Mouse (Mus musculus) brain, adult 10 weeks (tissue): Measurements from ENCODE around the gene Scrn3. TPM values are rescaled to one million over a fixed set of nuclear protein-coding genes. Genes with fewer than 3 reads are reported as not detected.

Source experiments
- polyA plus RNA-seq: library from polyadenylated mRNA; stranded (reverse); fragments of 350-450 nt; fragmentation: Illumina TruSeq; extraction: RNeasy Lipid Tissue Mini Kit (QIAGEN cat#74804); gene quantifications from one replicate; pipeline ENCODE4 v1.2.3, GENCODE M21; 2015; ENCODE audit warnings: low read depth, low replicate concordance

The Scrn3 gene
- 33.6 TPM for polyA plus RNA-seq

GRCm38 (mm10) chr2:73312152-73313116 lies at the start of gene Scrn3, which contains the start of gene Cir1:
Gene Scrn3, plus strand, starts transcription at chr2:73312601.
Gene Cir1, minus strand, starts transcription at chr2:73312701.

DNA sequence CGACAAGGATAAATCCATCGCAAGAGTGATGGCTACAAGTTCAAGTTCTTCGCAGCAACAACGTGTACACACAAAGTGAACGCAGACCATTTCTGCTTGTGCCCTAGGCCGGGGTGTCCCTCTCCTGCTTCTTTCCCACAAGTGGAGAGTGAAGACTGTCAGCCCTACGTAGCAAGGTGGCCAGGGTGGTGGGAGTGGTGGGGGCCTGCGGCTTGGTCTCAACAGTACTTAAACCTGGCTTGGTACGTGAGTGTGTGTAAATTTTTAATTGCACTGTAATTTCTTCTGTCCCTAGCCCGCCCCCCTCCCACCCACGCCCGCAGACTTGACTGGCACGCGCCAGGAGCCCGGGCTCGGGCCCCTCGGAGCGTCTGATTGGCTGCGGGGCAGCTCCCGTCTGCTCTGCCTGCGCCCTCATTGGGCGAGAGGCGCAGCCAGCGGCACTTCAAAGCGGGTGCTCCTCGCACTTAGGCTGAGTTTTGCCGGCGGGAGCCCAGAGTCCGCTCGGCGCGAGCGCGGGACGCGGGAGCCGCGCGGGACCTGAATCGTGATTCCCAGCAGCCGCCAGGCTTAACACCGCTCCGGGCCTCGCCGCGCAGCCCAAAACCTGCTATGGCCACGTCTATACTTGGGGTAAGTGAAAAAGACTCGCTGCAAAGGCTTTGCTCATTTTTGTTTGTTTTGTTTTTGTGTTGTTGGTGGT lies 40.8 kb upstream of the Scrn3 start, which contains the start of gene Sp9:
TSS of gene Sp9 (plus strand) at position 467 of the 703 bp plus-strand sequence.

GRCm38 (mm10) chr2:73386356-73387046 lies 74.1 kb downstream of the Scrn3 start, which contains the start of gene Gpr155:
Gene Gpr155, minus strand, starts transcription at chr2:73386572.

Other genes with a start within 250 kb of the Scrn3 start
- 148 TPM for gene Ola1, start 93.7 kb upstream of the Scrn3 start, polyA plus RNA-seq
- gene Sp9, start 40.7 kb upstream of the Scrn3 start, polyA plus RNA-seq: 1.7 TPM
- gene Cir1, start 100 bp downstream of the Scrn3 start, polyA plus RNA-seq: 30.4 TPM
- gene Gpr155, start 74.0 kb downstream of the Scrn3 start, polyA plus RNA-seq: 37.1 TPM
- gene Wipf1, start 217.1 kb downstream of the Scrn3 start, polyA plus RNA-seq: 7.7 TPM